Mouse (Mus musculus) heart, adult 2 months (tissue): ENCODE measurements around the gene Ryr3.

ENCODE experiments used
- CTCF ChIP-seq: fragments of 200-600 bp; IDR thresholded peaks from 2 replicates; pipeline ENCODE4 v1.8.1; 2022; ENCODE audit warnings: antibody characterized with exemption, mild to moderate bottlenecking, moderate library complexity
- EP300 ChIP-seq: fragments of 200-500 bp; IDR thresholded peaks from 2 replicates; pipeline ENCODE4 v1.6.1; 2011; ENCODE audit warnings: low read depth, low read length, control low read depth; ENCODE audit not compliant: insufficient read depth
- POLR2A ChIP-seq: fragments of 200-500 bp; IDR thresholded peaks from 2 replicates; pipeline ENCODE4 v1.6.1; 2011; ENCODE audit warnings: mild to moderate bottlenecking, low read depth, low read length, control low read depth; ENCODE audit not compliant: insufficient read depth

DNA sequence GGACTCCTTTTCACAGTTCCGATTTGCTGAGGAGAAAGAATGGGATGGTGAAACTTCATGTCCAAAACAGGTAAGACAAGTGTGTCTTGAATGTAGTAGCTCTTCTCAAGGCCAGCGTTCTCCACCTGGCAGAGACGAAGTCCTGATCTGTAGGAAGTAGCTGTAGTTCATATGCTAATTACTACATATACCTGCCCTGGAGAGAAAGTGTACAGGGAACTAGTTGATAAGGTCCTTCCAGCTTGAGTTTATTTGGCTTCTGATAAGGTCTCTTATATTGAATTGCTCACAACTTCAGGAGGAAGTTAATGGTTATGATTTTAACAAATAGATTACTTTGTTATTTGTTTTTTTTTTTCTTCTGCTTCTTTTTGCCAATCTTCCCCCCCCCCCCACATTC lies 591.7 kb downstream of the Ryr3 start:
- no peak for TF ChIP-seq CTCF
- TF ChIP-seq POLR2A: no peak
- no peak for TF ChIP-seq EP300
